Mouse (Mus musculus) left cerebral cortex, adult 8-10 months (tissue): ENCODE data around the gene a. TPM values are rescaled to one million over a fixed set of nuclear protein-coding genes. Genes with fewer than 3 reads are reported as not detected.
A peak's percentile ranks its signal among the peaks of the same experiment; 100 is the strongest.

Experiments
- DNase-seq, 2 experiments: peaks; one replicate each; pipeline ENCODE4 v3.0.0; 2022; ENCODE audit warnings: low spot score in 2 of 2
- total RNA-seq, 4 experiments: library from RNA; stranded (reverse); gene quantifications; 2 replicates each; pipeline ENCODE4 v1.2.4; 2022

Gene a
- total RNA-seq, result not detected

DNA sequence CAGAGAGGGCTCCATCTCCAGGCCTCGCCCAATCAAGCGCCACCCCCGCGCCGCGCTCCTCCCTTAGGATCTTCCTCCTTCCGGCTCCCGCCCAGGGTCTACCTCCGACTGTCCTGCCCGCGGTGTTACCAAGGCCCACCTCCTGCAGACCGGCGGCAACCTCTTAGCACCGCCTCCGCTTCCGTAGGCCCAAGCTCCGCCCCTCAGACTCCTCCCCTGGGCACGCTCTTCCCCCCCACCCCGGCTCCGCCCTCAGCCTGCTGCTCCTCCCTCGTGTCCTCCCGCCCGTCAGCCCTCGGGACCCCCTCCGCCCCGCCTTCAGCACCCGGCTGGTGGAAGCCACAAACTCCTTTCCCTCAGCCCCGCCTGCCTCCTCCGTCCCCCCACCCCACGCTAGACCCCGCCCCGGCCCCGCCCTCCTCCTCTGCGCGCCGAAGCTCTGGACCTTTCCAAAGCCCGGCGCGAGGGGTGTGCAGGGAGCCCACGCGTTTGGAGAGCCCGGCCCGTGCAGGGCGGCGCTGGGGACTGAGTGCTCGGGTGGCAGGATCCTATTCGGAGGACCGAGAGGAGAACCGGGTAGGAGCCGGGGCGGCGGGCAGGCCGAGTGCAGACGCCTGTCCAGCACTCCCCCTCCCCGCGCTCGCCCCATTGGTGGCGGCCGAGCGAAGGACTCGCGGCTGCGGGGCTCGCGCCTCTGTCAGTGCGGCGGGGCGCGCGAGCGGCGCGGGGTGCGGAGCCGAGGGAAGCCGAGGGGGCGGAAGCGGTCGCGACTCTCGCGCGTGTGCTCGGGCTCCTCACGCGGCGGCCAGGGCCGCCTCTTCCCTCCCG, at the start of gene a, which contains the start of gene Raly:
TSS of gene a (plus strand) at position 747 of the 828 bp plus-strand sequence.
TSS of gene Raly (plus strand) at position 441 of the 828 bp plus-strand sequence.
- peak; percentile 84 to 97 for DNase-seq

DNA sequence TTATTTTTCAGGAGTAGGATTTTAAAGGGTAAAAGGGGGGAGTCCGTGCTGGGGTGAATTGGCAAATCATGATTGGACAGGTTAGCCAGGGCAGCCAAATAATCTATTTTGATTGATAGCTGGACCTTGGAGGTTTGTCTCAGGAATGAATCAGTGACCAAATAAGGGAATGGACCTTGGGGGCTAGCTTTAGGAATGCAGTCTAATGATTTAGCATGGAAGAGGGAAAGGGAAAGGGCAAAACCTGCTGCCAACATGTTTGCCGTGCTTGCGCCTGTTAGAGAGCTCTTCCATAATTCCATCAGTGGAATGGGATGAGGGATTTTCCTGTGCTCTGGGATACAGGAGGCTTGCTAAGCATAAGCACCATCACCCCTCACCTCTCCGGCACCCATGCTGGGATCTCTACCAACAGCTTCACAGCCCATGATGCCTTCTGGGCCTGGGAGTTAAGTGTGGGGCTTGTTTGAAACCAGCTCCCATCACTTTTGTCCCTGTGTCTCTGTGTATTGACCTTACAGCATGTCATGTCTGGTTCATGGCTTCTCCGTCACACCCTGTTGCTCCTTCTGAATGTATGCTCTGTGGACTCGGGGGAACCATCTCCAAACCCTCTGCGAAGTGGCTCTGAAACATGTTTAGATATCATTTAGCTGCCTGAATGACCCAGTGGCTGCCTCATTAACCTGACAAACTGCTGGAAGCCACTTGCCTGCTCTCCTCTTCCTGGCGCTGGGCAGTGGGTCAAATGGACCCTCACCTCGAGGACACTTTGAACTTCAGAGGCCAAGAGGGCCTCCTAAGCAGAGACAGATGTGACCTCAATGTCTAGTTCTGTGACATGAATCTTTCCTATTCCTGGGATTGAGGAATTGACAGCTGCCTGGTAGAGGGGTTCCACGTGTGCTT, 48.0 kb upstream of the a start:
- no peak for DNase-seq

DNA sequence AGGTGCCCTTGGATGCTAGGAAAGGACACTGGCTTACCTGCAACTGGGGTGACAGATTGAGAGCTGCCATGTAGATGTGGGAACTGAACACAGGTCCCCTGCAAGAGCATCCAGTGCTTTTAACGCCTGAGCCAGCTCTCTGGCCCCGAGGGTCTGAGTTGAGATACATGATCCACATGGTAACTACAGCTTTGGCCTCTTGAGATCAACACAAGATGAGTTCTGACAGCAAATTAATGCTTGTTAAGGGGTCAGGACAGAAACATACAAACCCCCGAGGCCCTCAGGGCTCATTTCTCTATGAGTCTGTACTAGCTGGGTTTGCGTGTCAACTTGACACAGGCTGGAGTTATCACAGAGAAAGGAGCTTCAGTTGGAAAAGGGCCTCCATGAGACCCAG, 47.3 kb upstream of the a start:
- DNase-seq, result no peak

DNA sequence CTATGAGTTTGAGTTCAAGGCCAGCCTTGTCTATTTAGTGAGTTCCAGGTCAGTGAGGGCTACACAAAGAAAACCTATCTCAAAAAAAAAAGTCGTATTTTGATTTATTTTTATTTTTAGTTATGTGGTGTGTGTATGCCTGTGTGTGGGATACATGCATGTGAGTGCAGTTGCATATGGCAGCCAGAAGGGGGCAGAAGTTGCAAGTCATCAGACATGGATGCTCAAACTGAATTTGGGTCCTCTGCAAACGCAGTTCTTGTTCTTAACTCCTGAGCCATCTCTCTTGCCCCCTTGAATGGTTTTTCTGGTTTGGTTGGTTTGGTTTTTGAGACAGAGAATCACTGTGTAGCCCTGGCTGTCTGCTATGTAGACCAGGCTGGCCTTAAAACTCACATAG, 42.8 kb upstream of the a start:
- DNase-seq, result no peak

DNA sequence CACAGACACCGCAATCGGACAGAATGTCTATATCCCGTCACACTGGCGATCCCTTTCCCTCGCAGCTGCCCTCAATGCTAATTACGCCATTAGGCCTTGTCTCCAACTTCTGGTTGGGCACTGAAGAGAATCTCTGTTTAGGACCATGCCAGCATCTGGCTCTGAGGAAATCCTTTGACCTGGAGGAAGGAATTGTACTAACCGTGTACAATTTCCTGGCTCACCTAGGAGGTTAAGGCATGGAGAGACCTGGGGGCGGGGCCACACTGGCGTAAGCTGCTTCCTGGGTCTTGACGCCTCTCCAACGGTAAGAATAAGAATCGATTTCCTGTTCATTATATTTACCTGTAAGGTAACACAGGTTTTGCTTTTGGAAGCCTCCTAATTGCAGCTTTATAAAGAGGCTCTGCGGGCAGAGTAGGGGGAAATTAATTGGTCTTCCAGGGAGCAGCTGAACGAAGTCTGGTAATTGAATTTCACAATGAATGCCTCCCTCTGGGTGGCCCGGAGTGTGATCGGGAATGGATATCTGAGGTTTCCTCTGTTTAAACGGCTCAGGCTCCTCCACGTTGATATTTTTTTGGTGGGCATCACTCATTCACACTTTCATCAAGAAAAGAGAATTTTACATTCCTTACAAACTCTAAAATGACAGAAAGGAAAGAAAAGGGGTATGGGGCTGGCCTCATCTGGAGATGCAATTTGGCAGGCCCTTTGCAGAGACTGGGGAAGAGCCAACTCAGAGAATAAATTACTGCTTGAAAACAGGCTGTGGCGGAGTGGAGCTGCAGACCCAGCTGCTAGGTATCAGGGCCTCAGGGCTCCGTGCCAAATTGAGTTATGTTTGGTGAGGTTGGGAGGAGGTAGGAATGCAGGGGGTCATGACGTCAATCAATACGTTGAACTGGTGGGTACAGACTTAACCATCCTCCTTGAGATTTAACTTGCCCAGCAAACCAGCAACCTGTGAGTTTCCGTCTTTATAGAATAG, 41.9 kb upstream of the a start:
- no peak for DNase-seq

DNA sequence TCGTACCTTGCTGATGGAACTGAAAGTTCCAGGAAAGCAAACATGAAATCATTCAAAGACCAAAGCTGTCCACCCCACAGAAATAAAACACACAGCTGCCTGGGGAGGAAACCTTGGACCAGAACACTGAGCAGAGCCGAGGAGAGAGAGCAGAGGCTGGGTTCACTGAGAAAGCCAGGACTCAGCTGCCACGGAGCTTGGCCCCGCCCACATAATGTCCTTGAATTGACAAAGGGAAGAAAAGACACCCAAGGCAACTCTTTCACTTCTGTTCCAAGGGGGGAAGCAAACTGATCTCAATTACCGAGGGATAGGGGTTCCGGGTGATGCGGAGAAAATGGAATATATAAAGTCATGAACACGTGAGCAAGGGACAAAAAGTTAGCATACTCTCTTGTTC, 39.3 kb upstream of the a start:
- no peak for DNase-seq

DNA sequence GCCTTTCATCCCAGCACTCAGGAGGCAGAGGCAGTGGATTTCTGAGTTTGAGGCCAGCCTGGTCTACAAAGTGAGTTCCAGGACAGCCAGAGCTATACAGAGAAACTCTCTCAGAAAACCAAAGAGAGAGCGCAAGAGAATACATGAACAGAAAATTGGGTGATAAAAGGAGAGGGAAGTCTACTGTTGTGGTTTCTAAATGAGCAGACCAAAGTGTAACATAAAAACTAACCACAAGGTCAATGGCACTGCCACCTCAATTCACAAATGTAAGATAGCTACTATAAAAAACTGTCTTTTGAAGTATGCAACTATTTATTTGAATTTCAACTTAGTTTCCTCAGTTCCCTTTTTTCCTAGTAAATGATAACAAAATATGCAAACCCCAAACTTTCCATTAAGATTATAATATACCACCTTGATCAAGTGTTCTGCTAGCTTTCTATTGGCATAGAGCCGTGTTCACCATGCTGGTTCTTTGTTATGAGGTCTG, 37.1 kb upstream of the a start:
- DNase-seq, result no peak

DNA sequence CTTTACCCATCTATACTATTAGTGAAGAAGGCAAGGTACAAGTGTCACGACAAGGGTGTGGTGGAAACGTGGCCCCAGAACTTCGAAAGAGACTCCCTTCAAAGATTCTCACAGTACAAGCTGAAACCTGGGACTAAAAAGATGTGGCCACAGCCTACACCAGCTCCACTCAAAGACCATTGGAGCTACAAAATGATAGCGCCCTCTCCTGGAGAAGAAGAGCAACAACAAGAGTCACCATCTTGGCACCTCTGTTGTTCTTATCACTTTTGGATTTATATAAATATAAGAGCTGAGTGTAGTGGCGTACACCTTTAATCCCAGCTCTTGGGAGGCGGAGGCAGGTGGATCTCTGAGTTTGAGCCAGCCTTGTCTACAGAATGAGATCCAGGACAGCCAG, 35.4 kb upstream of the a start:
- no peak for DNase-seq

DNA sequence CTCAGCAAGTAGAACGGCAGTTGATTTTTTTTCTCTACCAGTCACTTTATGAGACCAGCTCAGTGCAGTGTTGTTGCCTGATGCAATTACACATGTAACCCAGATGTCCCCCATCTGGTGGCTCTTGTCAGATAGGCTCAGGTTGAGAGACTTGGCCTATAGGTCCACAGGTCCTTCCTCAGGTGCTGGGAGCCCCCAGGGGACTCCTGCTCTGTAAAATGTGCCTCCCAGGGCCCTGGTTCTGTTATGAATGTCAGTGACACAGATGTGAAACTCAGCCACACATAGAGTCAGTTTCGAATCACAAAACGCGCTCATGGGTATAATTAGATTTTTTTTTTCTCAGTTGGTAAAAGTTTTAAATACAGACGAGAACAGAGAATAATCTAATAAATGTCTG, 33.5 kb upstream of the a start:
- DNase-seq, result no peak

DNA sequence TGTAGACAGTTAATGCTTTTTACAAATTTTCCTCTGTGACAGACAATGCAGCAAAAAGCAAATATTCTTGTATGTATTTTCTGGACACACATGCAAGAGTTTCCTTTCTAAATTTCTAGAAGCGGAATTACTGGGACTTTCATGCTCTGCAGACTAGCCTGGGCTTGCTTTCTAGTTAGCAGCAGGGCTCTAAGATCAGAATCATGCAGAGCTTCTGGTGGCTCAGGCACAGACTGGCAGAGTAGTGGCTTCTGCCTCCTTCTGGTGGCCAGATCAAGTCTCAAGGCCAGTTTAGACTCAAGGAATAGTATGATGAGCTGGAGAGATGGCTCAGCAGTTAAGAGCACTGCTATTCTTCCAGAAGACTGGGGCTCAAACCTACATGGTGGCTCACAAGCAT, 32.7 kb upstream of the a start:
- DNase-seq, result no peak

DNA sequence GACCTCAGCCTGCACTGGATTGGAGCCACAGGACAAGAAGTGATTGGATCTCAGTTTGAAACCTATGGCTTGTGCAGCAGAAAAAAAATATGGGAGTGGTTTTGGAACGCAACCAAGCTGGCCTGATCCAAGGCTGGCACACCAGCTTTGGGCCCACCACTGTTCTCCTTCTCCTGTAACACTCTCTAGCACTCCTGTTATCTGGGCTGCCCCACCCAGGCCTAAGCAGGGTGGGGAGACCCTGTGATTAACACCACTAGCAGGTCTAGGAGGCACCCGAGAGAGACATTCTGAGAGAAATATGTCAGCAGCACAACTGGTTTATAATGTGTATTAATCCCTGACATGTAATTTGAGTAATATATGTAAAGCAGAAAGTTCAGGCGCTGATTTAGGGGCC, 28.0 kb upstream of the a start:
- no peak for DNase-seq

DNA sequence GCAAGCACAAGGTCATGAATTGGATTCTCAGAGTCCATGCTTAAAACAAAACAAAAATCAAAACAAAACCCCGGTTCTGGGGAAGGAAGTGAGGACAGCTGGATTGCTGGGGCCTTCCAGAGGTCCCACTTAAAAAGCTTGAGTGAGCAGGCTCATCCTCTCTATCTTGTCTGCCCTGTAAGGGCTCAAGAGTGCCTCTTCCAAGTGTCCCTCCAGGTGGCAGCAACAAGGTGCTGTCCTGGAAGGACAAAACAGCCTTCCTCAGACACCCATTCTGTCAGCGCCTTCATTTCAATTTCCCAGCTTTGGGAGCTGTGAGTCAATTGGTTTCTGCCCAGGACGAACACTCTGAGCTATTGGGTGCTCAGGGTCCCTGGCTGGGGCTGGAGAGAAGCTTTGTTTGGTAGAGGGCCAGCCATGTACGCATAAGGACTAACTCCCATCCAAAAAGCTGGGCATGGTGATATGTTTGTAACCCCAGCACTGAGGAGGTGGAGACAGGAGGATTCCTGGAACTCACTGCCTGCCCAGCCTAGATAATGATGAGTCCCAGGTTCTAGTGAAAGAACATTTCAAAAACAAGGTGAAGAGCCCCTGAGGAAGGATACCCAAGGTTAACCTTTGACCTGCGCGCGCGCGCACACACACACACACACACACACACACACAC, 26.2 kb upstream of the a start:
- no peak for DNase-seq

DNA sequence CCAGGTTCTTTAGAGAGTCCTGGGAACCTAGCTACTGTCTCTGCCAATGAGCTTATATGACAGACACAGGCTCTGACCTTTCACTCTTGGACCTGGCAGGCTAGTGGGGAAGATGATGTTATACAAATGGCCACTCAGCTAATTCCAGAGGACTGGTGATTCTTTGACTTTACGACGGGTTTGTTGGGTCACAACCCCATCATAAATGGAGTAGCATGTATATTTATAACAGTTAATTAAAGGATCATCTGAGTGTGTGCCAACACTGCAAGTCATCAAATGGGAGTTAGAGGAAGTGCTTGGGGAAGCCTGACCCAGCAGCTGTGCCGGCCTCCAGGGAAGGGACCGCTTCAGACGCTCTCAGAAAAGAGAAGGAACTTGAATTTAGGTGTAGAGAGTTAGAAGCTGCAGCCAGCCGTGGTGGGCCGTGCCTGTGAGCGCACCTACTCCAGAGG, 25.6 kb upstream of the a start:
- no peak for DNase-seq

DNA sequence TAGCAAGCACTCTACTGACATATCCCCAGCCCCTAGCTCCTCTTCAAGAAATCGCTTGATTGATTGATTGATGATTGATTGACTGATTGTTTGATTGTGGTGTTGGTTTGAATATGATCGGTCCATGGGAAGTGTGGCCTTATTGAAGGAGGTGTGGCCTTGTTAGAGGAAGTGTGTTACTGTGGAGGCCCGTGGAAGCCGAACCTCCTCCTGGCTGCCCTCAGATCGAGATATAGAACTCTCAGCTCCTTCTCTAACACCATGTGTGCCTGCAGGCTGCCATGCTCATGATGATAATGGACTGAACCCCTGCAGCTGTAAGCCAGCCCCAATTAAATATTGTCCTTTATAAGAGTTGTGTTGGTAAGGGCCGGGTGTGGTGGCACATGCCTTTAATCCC, 24.2 kb upstream of the a start:
- DNase-seq, result no peak

DNA sequence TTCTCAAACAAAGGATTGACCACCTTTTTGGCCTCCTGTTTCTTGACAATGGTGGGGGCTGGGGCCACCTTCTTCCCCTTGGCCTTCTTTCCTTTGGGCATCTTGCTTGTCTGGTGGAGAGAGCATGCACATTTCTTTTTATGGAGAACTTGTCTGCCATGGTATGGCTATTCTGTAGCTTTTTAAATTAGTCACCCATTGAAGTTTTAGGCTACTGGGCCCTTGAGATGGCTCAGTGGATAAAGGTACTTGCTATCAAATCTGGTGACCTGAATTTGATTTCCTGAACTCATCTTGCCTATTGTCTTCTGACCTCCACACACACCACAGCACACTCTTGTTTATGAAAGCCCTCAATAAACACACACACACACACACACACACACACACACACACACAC, 21.3 kb upstream of the a start, which contains the start of gene Gm14214:
TSS of gene Gm14214 (minus strand) at position 101 of the 400 bp plus-strand sequence.
- no peak for DNase-seq

DNA sequence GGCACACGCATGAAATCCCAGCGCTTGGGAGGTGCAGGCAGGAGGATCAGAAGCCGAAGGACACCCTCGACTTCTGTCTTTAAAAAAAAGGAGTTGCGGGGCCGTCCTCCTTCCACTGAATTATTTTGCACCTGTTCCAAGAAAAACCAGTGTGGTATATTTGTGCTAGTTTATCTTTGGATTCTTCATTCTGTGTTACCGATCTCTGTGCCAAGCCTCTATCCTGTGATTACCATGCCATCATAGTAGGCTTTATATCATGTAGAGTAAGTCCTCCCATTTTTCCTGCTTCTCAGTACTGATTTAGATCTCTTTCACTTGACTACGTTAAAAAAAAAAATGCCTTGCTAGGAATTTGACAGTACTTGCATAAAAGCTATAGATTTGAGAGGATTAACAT, 19.6 kb upstream of the a start:
- DNase-seq, result no peak

DNA sequence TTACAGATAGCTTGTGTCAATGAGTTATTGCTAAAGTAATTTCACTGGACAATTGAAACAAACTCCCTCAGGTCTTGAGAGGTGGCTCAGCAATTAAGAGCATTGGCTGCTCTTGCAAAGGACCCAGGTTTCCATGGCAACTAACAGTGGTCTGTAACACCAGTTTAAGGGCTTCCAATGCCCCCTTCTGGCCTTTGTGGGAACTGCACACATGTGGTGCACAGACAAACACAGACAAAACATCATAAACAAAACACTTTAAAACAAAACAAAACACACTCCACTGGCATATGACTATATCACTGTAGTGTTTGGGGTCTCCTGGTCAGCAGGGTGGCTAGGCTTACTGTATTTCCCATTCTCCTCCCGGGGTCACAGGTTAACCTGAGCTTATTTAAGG, 17.2 kb upstream of the a start:
- DNase-seq, result no peak

DNA sequence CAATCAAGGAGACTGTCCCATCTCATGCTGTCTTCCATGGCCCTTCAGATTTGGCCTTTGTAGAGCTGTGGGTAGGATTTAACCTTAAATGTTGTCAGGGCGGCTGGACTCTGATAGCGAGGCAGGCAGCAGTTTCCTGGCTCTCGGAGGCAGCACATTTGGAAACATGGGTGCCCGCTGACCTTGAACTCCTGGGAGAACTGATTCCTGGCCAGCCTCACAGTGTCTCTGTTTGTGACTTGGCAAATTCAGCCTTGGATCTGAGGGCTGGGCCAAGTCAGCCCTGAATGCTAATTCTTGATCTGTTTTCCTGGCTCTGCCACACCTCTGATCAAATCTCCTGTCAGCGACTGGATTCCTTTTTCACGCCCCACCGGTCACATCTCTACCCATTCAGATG, 14.7 kb upstream of the a start:
- no peak for DNase-seq

DNA sequence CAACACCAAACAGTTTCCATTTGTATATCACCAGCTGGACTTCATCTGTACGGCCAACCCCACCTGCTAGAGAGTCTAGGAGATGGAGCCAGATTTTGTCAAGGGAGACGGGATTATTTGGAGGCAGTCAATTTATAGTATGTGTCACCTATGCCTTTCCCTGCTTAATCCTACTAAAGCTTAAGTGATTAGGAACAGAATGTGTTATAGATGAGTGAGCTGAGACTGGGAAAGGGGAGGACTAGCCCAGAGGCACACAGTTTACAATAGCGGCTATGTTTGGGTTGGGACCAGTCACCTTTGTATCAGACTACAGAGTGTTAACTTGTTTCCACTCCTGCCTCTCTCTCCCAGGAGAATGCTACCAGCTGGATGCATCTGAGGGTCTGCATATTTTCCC, 11.6 kb upstream of the a start:
- no peak for DNase-seq

DNA sequence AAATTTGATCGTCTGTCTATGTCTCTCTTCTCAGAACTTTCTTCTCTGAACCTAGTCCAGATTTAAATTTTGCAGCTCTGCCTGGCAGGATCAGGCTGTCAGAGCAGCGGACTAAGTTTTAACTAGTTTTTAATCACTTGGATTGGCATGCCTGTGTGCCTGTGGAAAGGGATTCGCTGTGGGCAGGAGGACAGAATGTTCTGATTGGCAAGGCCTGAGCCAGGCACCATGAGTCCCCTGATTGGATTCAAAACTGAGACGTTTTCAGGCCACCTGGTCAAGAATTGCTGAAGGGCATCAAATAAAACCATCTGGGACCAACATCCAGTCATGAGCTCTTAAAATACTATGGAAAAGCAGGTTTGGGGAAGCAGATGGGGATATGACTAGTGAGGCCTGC, 8.8 kb upstream of the a start:
- DNase-seq, result no peak
